Mouse (Mus musculus): ENCODE results near the gene Pam16. TPM values are rescaled to one million over a fixed set of nuclear protein-coding genes. Genes with fewer than 3 reads are reported as not detected.

Pam16 gene
- polyA plus RNA-seq, 1 experiment from 2014 or later: 134 TPM

GRCm38 (mm10) chr16:4596836-4597235 is 28.0 kb downstream of the Pam16 start:
- Histone ChIP-seq H3K9me3 (replicated peaks; ENCODE audit: control insufficient read depth, low read length) (no peaks in the 10 kb centered on the region), H3K4me2 (peak overlapping the region; percentile 98), H3K27ac (ENCODE audit: low read depth, low read length) (no peak overlapping the region), H3K27me3 (ENCODE audit: control insufficient read depth, insufficient read depth, low read length) (no peaks in the 10 kb centered on the region), H3K9ac (ENCODE audit: low read depth, low read length) (peak overlapping the region; percentile 16; the same call in 1 of the 2 replicates), H3K36me3 (ENCODE audit: control insufficient read depth, insufficient read depth, low read length) (no peaks in the 10 kb centered on the region), H3K4me1 (ENCODE audit: control insufficient read depth, insufficient read depth, low read length) (peaks cover 79% of the 10 kb centered on the region), H3K4me3 (ENCODE audit: low read depth, low read length) (no peak overlapping the region; the same call in 1 of the 2 replicates)
- WGBS (ENCODE audit: insufficient replicate concordance): 71% methylated on average over 2 of the region's 2 CpGs
- no peak for ATAC-seq (replicated peaks; ENCODE audit: insufficient number of reproducible peaks, low FRiP score, low TSS enrichment)

DNA sequence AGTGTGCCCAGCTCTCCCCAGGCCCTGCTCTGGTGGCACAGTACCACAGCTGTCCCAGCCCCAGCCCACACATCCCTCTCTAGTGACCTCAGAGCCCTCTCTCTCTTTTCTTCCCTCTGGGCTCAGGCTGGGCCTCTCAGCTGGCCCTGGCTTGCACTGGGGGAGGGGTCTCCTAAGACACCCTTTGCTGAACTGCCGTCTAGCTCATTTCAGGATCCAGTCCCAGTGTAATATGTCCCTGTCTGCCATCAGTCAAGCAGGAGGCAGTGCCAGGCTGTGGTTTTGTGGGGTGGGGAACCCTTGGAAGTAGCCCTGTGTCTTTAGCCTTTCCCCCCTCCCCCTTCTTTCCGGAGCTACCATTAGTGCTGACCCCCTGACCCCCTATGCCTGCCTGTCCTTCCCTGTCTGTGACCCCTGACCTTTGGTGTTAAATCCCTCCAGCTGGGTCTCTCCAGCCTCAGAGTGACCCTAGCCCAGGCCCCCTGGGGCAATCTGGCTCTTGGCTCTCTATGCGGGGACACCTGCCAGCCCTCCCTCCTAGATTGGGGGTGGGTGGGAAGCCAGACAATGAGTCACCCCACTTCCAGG is 28.6 kb downstream of the Pam16 start:
- H3K4me1 ChIP-seq (ENCODE audit: control insufficient read depth, insufficient read depth, low read length): peaks cover 73% of the 10 kb centered on the region

GRCm38 (mm10) chr16:4595527-4595963 is 29.2 kb downstream of the Pam16 start:
- peaks cover 2% of the 10 kb centered on the region for H3K36me3 ChIP-seq (ENCODE audit: control insufficient read depth, insufficient read depth, low read length)
- 0 out of 2 replicates have a peak, but pooled peaks have one; percentile 17 for ATAC-seq (replicated peaks; ENCODE audit: insufficient number of reproducible peaks, low FRiP score, low TSS enrichment)

More for the DNA sequence above, 28.6 kb downstream of the Pam16 start:
- Histone ChIP-seq H3K27me3 (ENCODE audit: control insufficient read depth, insufficient read depth, low read length) (no peaks in the 10 kb centered on the region), H3K27ac (ENCODE audit: low read depth, low read length) (peak overlapping the region; percentile 95), H3K9me3 (replicated peaks; ENCODE audit: control insufficient read depth, low read length) (no peaks in the 10 kb centered on the region), H3K9ac (ENCODE audit: low read depth, low read length) (peak overlapping the region; percentile 95), H3K4me3 (ENCODE audit: low read depth, low read length) (peak overlapping the region; percentile 91), H3K36me3 (ENCODE audit: control insufficient read depth, insufficient read depth, low read length) (no peaks in the 10 kb centered on the region), H3K4me2 (peak overlapping the region; percentile 98)
- WGBS (ENCODE audit: insufficient replicate concordance): 17% methylated on average over 3 of the region's 3 CpGs
- ATAC-seq (replicated peaks; ENCODE audit: insufficient number of reproducible peaks, low FRiP score, low TSS enrichment): no peak

GRCm38 (mm10) chr16:4594814-4595526 is 29.8 kb downstream of the Pam16 start:
- ATAC-seq (replicated peaks; ENCODE audit: insufficient number of reproducible peaks, low FRiP score, low TSS enrichment): peak; percentile 3; the same call in 1 of the 2 replicates
- Histone ChIP-seq H3K36me3 (ENCODE audit: control insufficient read depth, insufficient read depth, low read length) (peaks cover 5% of the 10 kb centered on the region), H3K4me3 (ENCODE audit: low read depth, low read length) (peak overlapping the region; percentile 91), H3K9me3 (replicated peaks; ENCODE audit: control insufficient read depth, low read length) (no peaks in the 10 kb centered on the region), H3K4me1 (ENCODE audit: control insufficient read depth, insufficient read depth, low read length) (peaks cover 61% of the 10 kb centered on the region), H3K9ac (ENCODE audit: low read depth, low read length) (peak overlapping the region; percentile 95), H3K27ac (ENCODE audit: low read depth, low read length) (peak overlapping the region; percentile 95), H3K27me3 (ENCODE audit: control insufficient read depth, insufficient read depth, low read length) (no peaks in the 10 kb centered on the region), H3K4me2 (peak overlapping the region; percentile 98)
- WGBS (ENCODE audit: insufficient replicate concordance): 1% methylated on average over 36 of the region's 52 CpGs

More at GRCm38 (mm10) chr16:4595527-4595963, 29.2 kb downstream of the Pam16 start:
- peaks cover 67% of the 10 kb centered on the region for H3K4me1 ChIP-seq (ENCODE audit: control insufficient read depth, insufficient read depth, low read length)
- 8% methylated on average over 5 of the region's 5 CpGs for WGBS (ENCODE audit: insufficient replicate concordance)
- H3K4me2 ChIP-seq: peak overlapping the region; percentile 98
- peak overlapping the region; percentile 91 for H3K4me3 ChIP-seq (ENCODE audit: low read depth, low read length)
- H3K27me3 ChIP-seq (ENCODE audit: control insufficient read depth, insufficient read depth, low read length): no peaks in the 10 kb centered on the region
- H3K9me3 ChIP-seq (replicated peaks; ENCODE audit: control insufficient read depth, low read length): no peaks in the 10 kb centered on the region
- peak overlapping the region; percentile 95 for H3K9ac ChIP-seq (ENCODE audit: low read depth, low read length)
- H3K27ac ChIP-seq (ENCODE audit: low read depth, low read length): peak overlapping the region; percentile 95

- Histone ChIP-seq H3K36me3 (ENCODE audit: control insufficient read depth, insufficient read depth, low read length) (peaks cover 5% of the 10 kb centered on the region), H3K9ac (ENCODE audit: low read depth, low read length) (peak within 1 kb of the TSS; percentile 95), H3K27me3 (ENCODE audit: control insufficient read depth, insufficient read depth, low read length) (no peaks in the 10 kb centered on the region), H3K27ac (ENCODE audit: low read depth, low read length) (peak within 1 kb of the TSS; percentile 95), H3K4me2 (peak within 1 kb of the TSS; percentile 98), H3K4me3 (ENCODE audit: low read depth, low read length) (peak within 1 kb of the TSS; percentile 91), H3K9me3 (replicated peaks; ENCODE audit: control insufficient read depth, low read length) (no peaks in the 10 kb centered on the region), H3K4me1 (ENCODE audit: control insufficient read depth, insufficient read depth, low read length) (peaks cover 55% of the 10 kb centered on the region)
- 2% methylated on average over 25 of the region's 74 CpGs for WGBS (ENCODE audit: insufficient replicate concordance)
- peak; percentile 82 for ATAC-seq (replicated peaks; ENCODE audit: insufficient number of reproducible peaks, low FRiP score, low TSS enrichment)
Measured at GRCm38 (mm10) chr16:4593971-4594813, 30.6 kb downstream of the Pam16 start, which contains the start of gene Glis2. TSS of gene Glis2 (plus strand) at chr16:4594713.

DNA sequence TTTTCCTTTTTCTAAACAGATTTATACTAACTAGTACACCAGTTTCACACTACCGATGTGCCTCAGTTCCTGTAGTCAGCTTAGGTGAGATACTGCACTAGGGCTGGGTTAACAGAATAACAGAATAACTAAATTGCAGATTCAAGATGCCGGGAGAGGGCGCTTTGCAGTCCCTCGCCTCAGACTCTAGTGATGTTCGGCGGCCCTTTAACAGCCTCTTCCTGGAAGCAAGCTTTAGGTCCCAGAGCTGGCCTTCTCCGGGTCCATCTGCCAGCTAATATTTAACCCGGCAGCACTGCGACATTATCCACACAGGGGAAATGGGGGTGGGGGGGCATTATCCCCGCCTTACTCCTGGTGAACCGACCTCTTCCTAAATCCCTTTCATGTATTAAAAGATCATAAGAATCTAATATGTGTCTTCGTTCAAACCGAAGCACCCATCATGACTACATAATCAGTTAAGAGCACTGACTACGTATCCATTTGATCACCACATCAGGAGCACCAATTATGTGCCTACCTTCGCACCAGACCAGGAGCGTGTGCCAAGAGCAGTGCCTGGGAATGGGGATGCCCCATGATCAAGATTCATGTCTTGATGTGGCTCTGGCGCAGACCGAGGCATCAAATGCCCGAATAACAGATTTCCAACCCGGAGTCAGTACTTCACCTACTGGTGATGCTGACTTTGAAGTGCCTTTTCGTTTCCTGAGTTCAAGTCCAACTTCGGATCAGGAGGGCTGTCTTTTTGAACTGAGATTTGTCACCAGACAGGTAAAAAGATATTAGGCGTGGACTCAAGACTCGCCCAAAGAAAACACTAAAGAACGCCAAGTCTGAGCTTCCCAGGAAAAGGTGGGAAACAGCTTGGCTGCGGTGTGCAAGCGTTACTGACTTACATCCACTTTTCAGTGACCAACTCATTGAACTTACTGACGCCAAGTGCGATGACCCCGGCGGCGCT is 31.6 kb downstream of the Pam16 start:
- peak overlapping the region; percentile 95 for H3K27ac ChIP-seq (ENCODE audit: low read depth, low read length)
- WGBS (ENCODE audit: insufficient replicate concordance): 15% methylated on average over 32 of the region's 32 CpGs
- H3K4me2 ChIP-seq: peak overlapping the region; percentile 98
- no peaks in the 10 kb centered on the region for H3K9me3 ChIP-seq (replicated peaks; ENCODE audit: control insufficient read depth, low read length)
- peaks cover 5% of the 10 kb centered on the region for H3K36me3 ChIP-seq (ENCODE audit: control insufficient read depth, insufficient read depth, low read length)
- ATAC-seq (replicated peaks; ENCODE audit: insufficient number of reproducible peaks, low FRiP score, low TSS enrichment): no peak
- peak overlapping the region; percentile 95 for H3K9ac ChIP-seq (ENCODE audit: low read depth, low read length)
- peaks cover 45% of the 10 kb centered on the region for H3K4me1 ChIP-seq (ENCODE audit: control insufficient read depth, insufficient read depth, low read length)
- H3K27me3 ChIP-seq (ENCODE audit: control insufficient read depth, insufficient read depth, low read length): no peaks in the 10 kb centered on the region
- peak overlapping the region; percentile 91 for H3K4me3 ChIP-seq (ENCODE audit: low read depth, low read length)

GRCm38 (mm10) chr16:4590236-4590635 is 34.6 kb downstream of the Pam16 start:
- Histone ChIP-seq H3K4me3 (ENCODE audit: low read depth, low read length) (no peak overlapping the region), H3K4me2 (no peak overlapping the region), H3K27ac (ENCODE audit: low read depth, low read length) (no peak overlapping the region), H3K4me1 (ENCODE audit: control insufficient read depth, insufficient read depth, low read length) (peaks cover 35% of the 10 kb centered on the region), H3K27me3 (ENCODE audit: control insufficient read depth, insufficient read depth, low read length) (no peaks in the 10 kb centered on the region), H3K36me3 (ENCODE audit: control insufficient read depth, insufficient read depth, low read length) (peaks cover 5% of the 10 kb centered on the region), H3K9me3 (replicated peaks; ENCODE audit: control insufficient read depth, low read length) (no peaks in the 10 kb centered on the region), H3K9ac (ENCODE audit: low read depth, low read length) (no peak overlapping the region)
- no peak for ATAC-seq (replicated peaks; ENCODE audit: insufficient number of reproducible peaks, low FRiP score, low TSS enrichment)
- WGBS (ENCODE audit: insufficient replicate concordance): 94% methylated on average over 9 of the region's 9 CpGs
